Mouse (Mus musculus) heart, postnatal 36 days (tissue): Measurements from ENCODE around the gene Gm10135. TPM values are rescaled to one million over a fixed set of nuclear protein-coding genes. Genes with fewer than 3 reads are reported as not detected.
"Not testable (repeated sequence)": the region's sequence is repeated elsewhere in the genome, so short reads cannot be mapped to it uniquely, and the experiment has no call there.

Experiments
- DNase-seq, 2 experiments: peaks; one replicate each; pipeline ENCODE4 v3.0.0; 2021 to 2022
- intact Hi-C: fragments of 180-260 bp; cut with DNase I; formaldehyde crosslinking; loops from one replicate; pipeline ENCODE4 v1.15.1; 2025
- total RNA-seq, 2 experiments: library from RNA; stranded (reverse); gene quantifications; 2 replicates each; pipeline ENCODE4 v1.2.3; 2021

Gene Gm10135
- total RNA-seq, result not detected

DNA sequence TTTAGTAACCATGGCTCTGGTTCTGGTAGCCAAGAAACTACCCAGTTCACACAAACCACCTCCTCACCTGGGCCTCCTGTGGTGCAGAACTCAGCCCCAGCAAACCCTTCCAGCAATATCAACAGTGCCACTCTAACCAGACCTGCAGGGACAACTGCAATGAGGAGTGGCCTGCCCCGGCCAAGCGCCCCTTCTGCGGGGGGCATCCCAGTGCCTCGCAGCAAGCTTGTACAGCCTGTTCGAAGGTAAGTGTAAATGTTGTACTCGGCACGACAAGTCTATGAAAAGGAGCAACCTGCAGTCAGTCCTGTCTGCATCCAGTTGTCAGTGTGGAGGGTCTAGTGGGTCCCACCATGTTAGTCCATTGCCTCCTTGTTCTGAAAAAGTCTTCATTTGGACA is at the start of gene Gm10135:
Gene Gm10135, minus strand, starts transcription at position 101 of the 400 bp plus-strand sequence.
- no peak for DNase-seq
- intact Hi-C loops, result no loop called here

DNA sequence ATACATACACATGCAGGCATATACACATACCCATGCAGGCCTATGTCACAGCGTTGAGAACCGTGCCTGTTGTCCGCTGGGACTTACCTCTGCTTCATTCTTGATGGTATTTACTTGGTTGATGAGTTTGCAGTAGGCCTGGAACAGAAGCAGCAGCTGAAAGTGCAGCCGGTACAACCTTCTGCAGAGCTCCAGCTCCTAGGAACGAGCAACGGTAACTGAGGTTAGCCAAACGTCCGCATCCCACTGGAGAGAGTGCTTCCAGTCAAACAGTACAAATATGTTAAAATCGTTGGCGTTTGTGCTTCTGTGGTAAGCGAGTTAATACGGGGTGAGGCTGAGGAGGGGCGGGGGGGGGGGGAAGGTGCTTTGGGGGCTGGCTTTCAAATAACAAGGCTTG is 49.3 kb upstream of the Gm10135 start:
- no peak for DNase-seq
- intact Hi-C loops, result no loop called here

DNA sequence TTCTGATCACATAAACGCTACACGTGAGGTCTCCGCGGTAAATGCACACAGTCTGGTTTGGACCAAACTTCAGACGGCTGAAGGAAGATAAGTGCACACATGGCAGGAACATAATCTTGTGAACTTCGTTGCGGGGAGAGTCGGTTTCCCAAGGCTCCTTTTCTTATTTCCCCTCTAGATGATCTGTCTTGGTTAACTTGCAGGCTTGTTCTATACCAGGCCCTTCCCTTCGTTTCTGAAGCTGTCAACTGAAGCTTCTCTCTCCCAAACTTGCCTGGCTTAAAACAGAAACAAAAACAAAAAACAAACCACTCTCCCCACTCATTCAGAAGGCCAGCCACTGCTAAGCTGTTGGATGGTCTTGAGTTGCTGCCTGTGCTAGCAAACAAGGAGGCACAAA is 40.2 kb upstream of the Gm10135 start:
- intact Hi-C loops, result no loop called here

DNA sequence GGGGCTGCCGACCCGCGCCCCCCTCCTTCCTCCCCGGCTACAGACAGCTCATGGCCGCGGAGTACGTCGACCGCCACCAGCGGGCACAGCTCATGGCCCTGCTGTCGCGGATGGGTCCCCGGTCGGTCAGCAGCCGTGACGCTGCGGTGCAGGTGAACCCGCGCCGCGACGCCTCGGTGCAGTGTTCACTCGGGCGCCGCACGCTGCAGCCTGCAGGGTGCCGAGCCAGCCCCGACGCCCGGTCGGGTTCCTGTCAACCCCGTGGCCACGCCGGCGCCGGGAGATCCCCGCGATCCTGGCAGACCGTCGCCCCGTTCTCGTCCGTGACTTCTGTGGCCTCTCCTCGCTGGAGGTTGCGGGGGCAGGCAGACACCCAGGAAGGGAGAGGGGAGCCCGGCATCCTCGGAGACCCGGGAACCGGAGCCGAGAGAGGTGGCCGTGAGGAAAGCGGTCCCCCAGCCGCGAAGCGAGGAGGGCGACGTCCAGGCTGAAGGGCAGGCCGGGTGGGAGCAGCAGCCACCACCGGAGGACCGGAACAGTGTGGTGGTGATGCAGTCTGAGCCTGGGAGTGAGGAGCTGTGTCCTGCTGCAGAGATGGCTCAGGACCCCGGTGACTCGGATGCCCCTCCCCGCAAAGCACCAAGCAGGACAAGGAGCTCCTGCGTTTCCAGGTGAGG is 39.2 kb upstream of the Gm10135 start:
- DNase-seq, intact Hi-C loops: not testable (repeated sequence)

More for the DNA sequence above, 40.2 kb upstream of the Gm10135 start:
- DNase-seq, result no peak

DNA sequence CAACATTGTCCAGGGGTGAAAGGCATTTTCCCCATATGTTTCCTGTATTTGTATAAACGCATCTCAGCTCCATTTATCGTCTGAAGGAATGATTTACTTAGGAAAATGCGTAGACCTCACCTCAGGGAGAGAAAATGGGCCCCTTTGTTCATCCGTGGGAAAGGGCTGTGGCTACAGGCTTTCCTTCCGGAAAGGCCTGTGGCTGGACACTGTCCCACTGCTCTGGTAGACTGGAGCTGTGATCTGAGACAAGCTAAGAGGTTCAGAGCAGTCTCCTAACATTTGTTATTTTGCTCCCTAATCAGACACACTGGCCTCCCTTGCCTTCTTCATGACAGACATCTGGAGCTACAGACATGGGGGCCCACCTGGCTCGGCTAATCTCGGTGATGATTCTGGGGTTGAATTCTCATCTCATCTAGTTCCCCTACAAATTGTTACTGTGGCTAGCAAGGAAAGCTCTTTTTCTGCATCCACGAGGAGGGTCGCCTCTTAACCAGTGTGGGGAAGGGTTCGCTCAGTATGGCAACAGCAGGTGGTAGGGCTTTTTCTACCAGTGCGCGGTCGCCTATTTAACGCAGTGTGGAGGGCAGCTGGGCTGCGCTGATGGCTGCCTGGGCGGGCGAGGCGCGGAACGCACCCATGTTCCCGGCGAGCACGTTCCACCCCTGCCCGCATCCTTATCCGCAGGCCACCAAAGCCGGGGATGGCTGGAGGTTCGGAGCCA is 38.5 kb upstream of the Gm10135 start:
- DNase-seq, intact Hi-C loops: not testable (repeated sequence)

DNA sequence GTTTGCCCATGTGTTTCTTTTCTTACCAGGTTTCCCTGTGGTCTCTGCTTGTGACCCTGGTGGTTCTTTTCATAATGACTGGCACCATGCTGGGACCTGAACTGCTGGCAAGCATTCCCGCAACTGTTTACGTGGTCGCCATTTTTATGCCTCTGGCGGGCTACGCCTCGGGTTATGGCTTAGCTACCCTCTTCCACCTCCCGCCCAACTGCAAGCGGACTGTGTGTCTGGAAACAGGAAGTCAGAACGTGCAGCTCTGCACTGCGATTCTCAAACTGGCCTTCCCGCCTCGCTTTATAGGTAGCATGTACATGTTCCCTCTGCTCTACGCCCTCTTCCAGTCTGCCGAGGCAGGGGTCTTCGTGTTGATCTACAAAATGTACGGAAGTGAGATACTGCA is 37.3 kb upstream of the Gm10135 start:
- intact Hi-C loops, DNase-seq: not testable (repeated sequence)

DNA sequence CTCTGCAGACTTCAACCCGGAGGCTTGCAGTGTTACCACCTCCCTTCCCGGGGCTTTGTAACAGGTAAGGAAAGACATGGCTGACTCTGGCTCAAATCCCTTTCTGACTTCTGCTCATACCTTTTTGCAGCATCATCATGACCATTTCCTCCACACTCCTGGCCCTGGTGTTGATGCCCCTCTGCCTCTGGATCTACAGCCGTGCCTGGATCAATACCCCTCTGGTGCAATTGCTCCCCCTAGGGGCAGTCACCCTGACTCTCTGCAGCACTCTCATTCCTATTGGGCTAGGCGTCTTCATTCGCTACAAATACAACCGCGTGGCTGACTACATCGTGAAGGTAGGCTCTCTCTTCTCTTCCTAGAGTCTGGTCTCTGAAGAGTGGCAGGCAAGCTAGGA is 33.7 kb upstream of the Gm10135 start:
- DNase-seq, result peak in 1 of 2 experiments; percentile 9
- intact Hi-C loops, result not testable (repeated sequence)

DNA sequence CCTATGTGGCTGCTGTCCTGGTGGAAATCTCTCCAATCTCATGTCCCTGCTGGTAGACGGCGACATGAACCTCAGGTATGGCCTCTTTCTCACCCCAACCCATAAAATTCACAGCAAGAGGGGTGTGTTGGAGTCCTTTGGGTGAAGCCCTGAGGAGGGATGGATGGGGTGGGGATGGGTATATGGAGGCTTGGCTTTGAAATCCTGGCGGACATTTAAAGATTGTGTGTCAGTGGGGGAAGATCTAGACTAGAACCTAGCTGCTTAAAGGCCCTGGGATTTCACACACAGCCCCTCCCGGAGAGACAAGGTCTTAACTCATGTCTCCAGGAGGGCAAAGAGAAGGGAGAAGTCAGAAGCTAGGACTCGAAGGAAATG is 33.1 kb upstream of the Gm10135 start:
- intact Hi-C loops, result no loop called here
- DNase-seq, result no peak

DNA sequence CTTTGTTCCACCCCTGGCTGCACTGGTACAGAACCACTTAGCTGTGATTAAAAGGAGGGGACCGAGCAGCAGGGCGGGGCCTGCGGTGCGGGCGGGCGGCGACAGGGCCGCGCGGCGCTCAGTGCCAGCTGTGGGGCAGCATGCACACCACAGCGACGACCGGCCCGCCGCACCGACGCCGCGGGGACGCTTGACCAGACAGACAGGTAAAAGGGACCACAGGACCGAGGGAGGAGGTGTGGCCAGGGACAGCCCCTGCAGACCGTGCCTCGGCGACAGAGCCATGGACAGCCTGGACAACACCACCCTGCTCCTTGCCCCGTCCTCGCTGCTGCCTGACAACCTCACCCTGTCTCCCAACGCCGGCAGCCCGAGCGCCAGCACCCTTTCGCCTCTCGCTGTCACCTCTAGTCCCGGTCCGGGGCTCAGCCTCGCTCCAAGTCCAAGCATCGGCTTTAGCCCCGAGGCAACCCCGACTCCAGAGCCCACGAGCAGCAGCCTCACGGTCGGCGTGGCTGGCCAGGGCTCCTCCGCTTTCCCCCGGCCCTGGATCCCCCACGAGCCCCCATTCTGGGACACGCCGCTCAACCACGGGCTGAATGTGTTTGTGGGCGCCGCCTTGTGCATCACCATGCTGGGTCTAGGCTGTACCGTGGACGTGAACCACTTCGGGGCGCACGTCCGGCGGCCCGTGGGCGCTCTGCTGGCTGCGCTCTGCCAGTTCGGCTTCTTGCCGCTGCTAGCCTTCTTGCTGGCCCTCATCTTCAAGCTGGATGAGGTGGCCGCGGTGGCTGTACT is 32.5 kb upstream of the Gm10135 start, which contains the start of gene Slc10a4:
Gene Slc10a4, plus strand, starts transcription at position 100 of the 798 bp plus-strand sequence.
- DNase-seq, result peak in 1 of 2 experiments; percentile 14
- intact Hi-C loops, result no loop called here

DNA sequence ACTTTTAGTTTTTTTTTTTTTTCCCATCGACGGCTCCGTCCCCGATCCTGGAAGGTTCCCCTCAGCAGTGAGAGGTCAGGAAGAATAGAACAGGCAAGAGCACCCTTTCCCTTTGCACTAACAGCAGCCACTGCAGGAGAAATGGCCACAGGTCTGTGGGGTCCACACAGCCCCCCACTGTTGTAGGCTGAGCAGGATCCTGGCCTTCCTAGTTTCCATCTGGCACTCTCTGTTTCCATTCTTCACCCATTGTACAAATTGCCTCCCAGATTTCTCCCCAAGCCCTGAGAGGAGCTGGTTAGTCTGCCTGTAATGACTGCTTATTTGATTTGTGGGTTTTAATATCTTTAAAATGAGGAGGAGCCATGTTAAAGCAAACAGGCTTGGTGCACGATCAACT is 29.5 kb upstream of the Gm10135 start:
- no peak for DNase-seq
- intact Hi-C loops, result no loop called here

DNA sequence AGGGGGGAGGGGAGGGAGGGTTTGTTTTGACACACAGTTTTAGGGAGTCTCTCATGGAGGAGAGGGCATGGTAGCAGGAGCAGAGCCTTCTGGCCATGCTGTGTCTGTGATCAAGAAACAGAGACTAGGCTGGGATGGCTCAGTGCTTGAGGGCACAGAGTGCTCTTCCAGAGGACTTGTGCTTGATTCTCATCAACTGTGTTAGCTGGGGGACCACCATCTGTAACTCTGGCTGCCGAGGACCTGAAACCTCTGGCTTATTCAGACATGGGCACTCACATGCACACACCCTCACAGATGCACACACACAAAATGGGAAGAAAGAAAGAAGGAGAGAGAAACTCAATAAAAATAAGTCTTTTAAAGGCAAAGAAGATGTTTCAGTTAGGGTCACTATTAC is 24.0 kb upstream of the Gm10135 start:
- DNase-seq, intact Hi-C loops: not testable (repeated sequence)

DNA sequence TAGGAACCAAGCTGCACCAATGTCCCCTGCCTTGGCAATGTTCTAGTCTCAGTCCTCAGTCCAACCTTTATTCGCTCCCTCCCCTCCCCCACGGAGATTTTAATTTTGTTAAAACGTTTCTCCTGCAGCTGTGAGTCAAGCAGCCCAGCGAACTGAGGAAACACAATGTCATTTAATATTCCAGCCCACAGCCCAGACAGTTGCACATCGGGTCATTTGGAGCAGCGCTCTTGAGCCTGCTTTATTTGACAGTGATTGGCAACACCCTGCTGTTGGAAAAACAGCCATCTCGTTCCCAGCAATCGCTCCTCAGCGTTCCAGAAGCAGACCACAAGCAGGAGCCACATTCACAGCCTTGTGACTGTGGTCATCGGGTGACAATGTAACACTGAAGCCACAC is 20.9 kb upstream of the Gm10135 start:
- DNase-seq, result no peak
- intact Hi-C loops, result no loop called here

DNA sequence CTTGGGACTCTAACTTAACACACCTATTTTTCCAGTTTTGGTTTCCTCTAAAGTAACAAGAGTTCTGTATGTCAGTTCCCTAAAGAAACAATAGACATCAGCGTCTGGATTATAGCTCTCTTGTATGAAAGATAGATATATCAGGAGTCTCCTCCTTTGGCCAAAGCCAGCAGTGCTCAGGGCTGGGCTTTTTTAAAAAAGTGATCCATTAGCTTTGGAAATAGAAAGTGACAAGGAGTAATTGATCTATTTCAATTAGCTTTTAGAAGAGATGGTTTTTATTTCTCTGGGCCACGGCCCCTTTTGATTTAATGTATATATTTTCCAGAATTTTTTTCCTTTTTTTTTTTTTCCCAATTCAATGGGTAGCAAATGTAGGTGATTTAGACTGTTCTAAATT is 20.4 kb upstream of the Gm10135 start:
- DNase-seq, result no peak
- intact Hi-C loops, result no loop called here

DNA sequence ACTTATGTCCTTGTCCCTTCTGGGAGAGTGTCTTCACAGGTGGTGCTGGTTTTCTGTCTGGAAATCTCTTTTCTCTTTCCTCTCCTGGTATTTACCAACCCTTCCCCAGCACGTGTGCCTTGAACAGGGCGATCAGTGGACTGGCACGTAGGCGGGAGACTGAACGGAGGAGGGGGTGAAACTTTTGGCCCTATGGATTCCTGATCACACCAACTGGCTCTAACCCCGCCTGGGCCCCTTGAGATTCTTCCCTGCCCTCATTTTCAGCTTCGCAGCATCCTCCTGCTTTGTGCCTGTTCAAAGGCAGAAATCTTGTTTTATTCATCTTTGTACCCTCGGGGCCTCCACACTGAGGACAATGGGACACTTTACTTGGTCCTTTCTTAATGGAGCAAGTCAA is 19.9 kb upstream of the Gm10135 start:
- no peak for DNase-seq
- intact Hi-C loops, result no loop called here

DNA sequence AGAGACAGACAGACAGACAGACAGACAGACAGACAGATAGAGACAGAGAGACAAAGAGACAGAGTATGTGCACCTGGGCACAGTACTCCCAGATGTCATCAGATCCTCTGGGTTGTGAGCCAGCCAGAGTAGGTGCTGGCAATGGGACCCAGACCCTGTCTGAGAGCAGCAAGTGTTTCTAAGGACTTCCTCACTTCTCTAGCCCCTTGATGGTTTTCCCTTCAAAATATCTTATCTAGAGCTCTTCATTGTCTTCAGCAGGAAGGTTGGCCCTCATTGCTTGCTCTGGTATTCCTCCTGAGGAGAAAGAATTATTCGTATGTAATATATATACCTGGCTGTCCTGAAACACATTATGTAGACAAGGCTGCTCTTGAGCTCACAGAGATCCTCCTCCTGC is 18.0 kb upstream of the Gm10135 start:
- intact Hi-C loops, result no loop called here
- no peak for DNase-seq

DNA sequence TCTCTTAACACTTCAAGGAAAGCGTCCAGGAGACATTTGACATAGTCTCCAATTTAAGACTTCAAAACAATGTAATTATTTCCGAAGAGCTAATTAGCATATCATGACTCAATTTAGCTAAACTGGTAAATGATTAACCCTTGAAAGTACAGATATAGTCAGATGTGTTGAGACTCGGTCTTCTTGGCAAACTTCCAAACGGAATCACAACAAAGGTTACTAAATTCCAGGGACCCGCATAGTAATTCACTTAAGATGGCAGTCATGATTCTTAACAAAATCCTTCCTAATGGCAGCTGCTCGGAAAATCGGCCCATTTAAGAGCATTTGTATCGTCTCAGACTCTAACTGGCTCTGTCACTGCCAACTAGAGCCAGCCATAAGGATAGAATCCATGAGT is 15.3 kb upstream of the Gm10135 start:
- intact Hi-C loops, result no loop called here
- DNase-seq, result no peak

DNA sequence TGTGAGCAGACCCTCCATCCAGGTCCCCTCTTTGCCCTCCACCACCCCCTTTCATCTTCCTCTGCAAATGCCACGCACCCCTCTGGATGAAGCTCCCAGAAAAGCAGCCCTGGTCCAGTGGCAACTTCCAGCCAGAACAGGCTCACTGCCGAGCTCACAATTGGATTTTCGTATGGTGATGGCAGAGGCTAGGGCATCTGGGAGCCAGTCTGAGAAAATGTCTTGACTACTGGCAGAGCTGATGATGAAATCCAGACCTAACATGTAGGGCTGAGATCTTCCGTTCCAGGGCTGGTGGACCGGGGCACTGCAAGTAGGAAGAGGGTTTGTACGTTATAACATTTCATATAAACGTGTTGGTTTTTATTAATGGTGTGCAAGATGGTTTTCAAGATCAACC is 13.3 kb upstream of the Gm10135 start:
- intact Hi-C loops, result no loop called here
- DNase-seq, result no peak

DNA sequence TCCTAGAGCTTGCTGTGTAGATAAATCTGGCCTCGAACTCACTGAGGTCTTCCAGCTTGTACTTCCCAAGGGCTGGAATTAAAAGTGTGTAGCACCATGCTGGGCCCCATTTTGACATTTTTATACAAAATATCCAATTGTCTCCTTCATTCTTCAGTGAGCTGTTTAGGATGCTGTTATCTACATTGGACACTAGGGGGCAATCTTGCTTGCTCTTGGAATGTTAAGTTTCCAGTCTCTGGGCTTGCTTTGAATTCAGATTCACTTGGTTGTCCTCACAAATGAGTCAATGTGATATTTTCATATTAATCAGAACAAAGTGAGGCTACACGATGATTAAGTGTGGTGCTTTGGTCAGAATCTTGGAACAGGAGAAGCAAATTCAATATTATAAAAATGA is 9.6 kb upstream of the Gm10135 start:
- DNase-seq, result peak in 1 of 2 experiments; percentile 8
- intact Hi-C loops, result loop anchor here (1.0 kb wide), 2 partner anchors 87 to 398 kb away; no protein-coding TSS in a partner anchor

DNA sequence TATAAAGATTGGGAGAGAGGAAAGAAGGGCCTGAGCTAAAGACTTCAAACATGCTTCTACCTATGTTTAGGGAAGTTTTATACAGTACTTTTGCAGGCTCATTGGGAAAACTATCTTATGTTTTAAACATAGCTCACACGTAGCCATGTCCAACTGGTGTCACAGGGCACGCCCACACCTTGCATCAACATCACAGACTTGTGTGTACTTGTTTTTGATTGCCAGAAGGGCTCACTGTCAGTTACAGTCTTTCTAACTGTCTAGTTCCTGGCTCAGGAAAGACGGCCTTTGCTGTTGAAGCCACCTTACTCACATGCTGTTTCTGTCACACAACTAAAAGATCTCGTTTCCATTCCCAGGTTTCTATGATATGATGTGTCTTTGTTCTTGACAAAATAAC is 2.0 kb upstream of the Gm10135 start:
- intact Hi-C loops, result no loop called here
- no peak for DNase-seq

DNA sequence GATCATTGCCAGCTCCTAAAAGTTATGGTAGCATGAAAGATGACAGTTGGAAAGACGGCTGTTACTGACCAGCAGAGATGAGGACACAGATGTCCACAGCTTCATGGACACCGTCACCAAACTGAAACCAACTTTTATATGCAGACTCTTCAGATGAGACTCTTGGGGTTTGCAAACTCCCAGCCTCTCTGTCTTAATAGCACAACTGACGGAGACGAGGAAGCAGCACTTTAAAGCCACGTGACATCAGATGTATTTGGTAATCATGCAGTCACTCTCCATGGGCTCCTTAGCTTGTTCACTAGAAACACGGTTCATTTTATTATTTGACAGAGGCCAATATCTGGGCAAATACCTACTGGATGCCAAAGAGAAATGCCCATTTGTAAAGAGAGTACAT is 1.5 kb upstream of the Gm10135 start:
- no peak for DNase-seq
- intact Hi-C loops, result no loop called here

DNA sequence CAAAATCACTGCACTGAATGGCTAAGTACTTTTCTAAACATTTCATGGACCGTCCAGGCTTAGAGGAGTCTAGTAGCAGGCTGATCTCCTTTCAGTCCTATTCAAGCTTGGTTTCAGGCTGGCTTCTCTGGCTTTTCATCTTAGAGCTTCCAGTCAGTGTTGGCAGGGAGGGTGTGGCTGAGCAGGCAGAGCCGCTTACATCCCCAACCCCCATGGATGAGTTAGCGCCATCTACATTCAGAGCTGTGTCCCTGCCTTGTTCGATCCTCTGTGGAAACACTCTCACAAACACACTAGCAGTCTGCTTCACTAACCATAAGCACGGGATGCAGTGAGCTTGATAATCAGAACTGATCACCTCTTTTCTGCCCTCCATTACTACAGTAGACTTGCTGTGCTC is 1.6 kb downstream of the Gm10135 start:
- no peak for DNase-seq
- intact Hi-C loops, result no loop called here
